ENCODE assay signal across 8 mouse cellular contexts in the genomic region with DNA sequence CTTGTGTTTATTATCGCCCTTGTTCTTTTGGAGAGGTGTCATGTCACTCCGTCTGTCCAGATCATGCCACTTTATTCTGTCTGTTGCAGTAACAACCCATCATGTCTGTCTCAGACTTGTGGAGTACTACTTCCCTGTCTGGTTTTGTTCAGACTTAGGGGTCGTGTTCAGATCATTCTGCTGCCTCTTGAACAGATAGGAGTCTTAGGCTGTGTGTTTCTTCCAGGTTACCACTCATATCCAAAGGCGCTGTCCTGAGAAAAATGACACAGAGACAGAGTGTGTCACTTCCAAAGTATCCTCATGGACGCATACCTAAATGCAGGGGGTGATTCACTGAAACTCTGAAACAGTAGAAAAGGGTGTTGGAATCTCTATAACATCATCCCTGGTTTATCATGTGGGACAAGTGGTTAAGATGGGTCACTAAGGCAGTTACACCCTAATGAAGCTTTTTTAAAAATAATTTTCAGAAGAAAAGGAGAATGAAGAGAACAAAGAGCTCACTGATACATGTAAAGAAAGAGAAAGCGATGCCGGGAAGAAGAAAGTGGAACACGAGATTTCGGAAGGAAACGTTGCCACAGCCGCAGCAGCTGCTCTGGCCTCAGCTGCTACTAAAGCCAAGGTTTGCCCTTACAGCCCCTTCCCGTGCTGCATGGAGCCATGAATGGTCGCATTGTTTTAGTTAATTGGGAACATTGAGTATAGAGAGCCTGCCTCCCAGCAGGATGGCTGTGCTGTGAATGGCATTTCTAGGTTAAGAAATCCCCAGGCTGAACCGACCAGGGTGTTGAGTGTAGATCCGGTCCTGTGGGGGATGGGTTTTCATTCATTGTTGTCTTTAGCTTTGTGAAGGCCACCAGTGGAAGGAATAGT. TPM values are rescaled to one million over a fixed set of nuclear protein-coding genes. Genes with fewer than 3 reads are reported as not detected.
DNase-seq lines count a peak whose midpoint lies in the region; ATAC-seq and TF ChIP-seq lines count a peak whose summit lies in the region.

No protein-coding gene starts in this region.

- H3K9ac ChIP-seq in heart, postnatal 0 days (replicated peaks; ENCODE audit: low read depth, low read length): no peak overlapping the region

- no peak for TF ChIP-seq POLR2A in olfactory bulb, adult 2 months (IDR thresholded peaks at IDR 0.05; ENCODE audit: insufficient read depth, low read depth, low read length)
- no peak for TF ChIP-seq POLR2A in thymus, adult 2 months (IDR thresholded peaks at IDR 0.05; ENCODE audit: control insufficient read depth, extremely low read depth, insufficient read depth, low read length, poor library complexity)

- no peak for ATAC-seq in heart, postnatal 0 days (ENCODE audit: insufficient read depth, low read depth)

- no peak overlapping the region for H3K4me2 ChIP-seq in heart, postnatal 0 days (ENCODE audit: low read depth, low read length)

- peaks cover 62% of the 10 kb centered on the region for H3K36me3 ChIP-seq in heart, postnatal 0 days (replicated peaks; ENCODE audit: control insufficient read depth, insufficient read depth, low read length)
- H3K36me3 ChIP-seq in thymus, adult 2 months (ENCODE audit: control insufficient read depth, insufficient read depth, low read length): peaks cover 74% of the 10 kb centered on the region

- WGBS in heart, postnatal 0 days: 55% methylated on average over 15 of the region's 15 CpGs
- WGBS in olfactory bulb, adult 2 months: 17% methylated on average over 15 of the region's 15 CpGs
- 94% methylated on average over 15 of the region's 15 CpGs for WGBS in thymus, adult 2 months

- no peak for DNase-seq in heart, postnatal 0 days (ENCODE audit: low spot score)
- DNase-seq in heart, adult 8-10 months (ENCODE audit: low spot score): no peak
- peak; percentile 77 to 80 for DNase-seq in frontal cortex, adult 2 months (ENCODE audit: extremely low spot score in 1 of 2, low spot score in 1 of 2)
- DNase-seq in left cerebral cortex, adult 9 months (ENCODE audit: low spot score in 2 of 2): peak; percentile 61 to 69
- DNase-seq in spleen, postnatal 14 days (ENCODE audit: low spot score in 2 of 2): no peak
- DNase-seq in urinary bladder, adult 2 months (ENCODE audit: low spot score): no peak
- DNase-seq in thymus, adult 2 months: no peak

- H3K27me3 ChIP-seq in heart, postnatal 0 days (ENCODE audit: control insufficient read depth, insufficient read depth, low read length): no peaks in the 10 kb centered on the region
- H3K27me3 ChIP-seq in thymus, adult 2 months (ENCODE audit: control insufficient read depth, insufficient read depth, low read length): no peaks in the 10 kb centered on the region

- H3K27ac ChIP-seq in heart, postnatal 0 days (ENCODE audit: low read depth): peak overlapping the region; percentile 11; the same call in 1 of the 2 replicates
- peak overlapping the region; percentile 89 for H3K27ac ChIP-seq in olfactory bulb, adult 2 months (ENCODE audit: insufficient read depth, low read depth, low read length)
- H3K27ac ChIP-seq in thymus, adult 2 months (ENCODE audit: control insufficient read depth, insufficient read depth, low read length): no peak overlapping the region

- no peak for TF ChIP-seq EP300 in heart, postnatal 0 days (IDR thresholded peaks at IDR 0.05; ENCODE audit: low read depth)

- no peak for TF ChIP-seq CTCF in heart, postnatal 0 days (IDR thresholded peaks at IDR 0.05; ENCODE audit: low read depth)
- TF ChIP-seq CTCF in olfactory bulb, adult 2 months (IDR thresholded peaks at IDR 0.05; ENCODE audit: insufficient read depth, low read depth, low read length): no peak
- no peak for TF ChIP-seq CTCF in thymus, adult 2 months (IDR thresholded peaks at IDR 0.05; ENCODE audit: borderline replicate concordance, control insufficient read depth, extremely low read depth, insufficient read depth, low read length, poor library complexity)

- H3K4me3 ChIP-seq in heart, postnatal 0 days (ENCODE audit: low read depth, low read length): no peak overlapping the region
- H3K4me3 ChIP-seq in olfactory bulb, adult 2 months (ENCODE audit: insufficient read depth, low read depth, low read length): no peak overlapping the region
- H3K4me3 ChIP-seq in thymus, adult 2 months (ENCODE audit: control insufficient read depth, insufficient read depth, low read length): no peak overlapping the region

- H3K4me1 ChIP-seq in heart, postnatal 0 days (ENCODE audit: control insufficient read depth, insufficient read depth): no peaks in the 10 kb centered on the region
- peaks cover 8% of the 10 kb centered on the region for H3K4me1 ChIP-seq in olfactory bulb, adult 2 months (ENCODE audit: control insufficient read depth, insufficient read depth, low read length)
- no peaks in the 10 kb centered on the region for H3K4me1 ChIP-seq in thymus, adult 2 months (replicated peaks; ENCODE audit: control insufficient read depth, insufficient read depth, low read length)

- no peaks in the 10 kb centered on the region for H3K9me3 ChIP-seq in heart, postnatal 0 days (replicated peaks; ENCODE audit: control insufficient read depth, low read length)

RNA-seq across cellular contexts. Expression of a gene that starts 37.8 kb away (rescaled TPM):
- total RNA-seq in heart, postnatal 0 days (2014; rRNA removed; ENCODE audit: low replicate concordance): 0.19 and 1.1 TPM in 2 replicates
- polyA plus RNA-seq in heart, postnatal 0 days (2015; fragmentation: Nextera tagmentation; extraction: Ambion mirVana): 0.71 and 1.1 TPM in 2 replicates
- total RNA-seq in heart, adult 8-10 months (2022): under 1 TPM; 0.12 to 0.41 (median 0.19) TPM
- 374 and 390 TPM in 2 replicates for polyA plus RNA-seq in frontal cortex, adult 2 months (2012; rRNA removed)
- 129 TPM in 1 of 2 replicates, not detected in the other for polyA plus RNA-seq in olfactory bulb, adult 2 months (2012; ENCODE audit: insufficient read depth, insufficient read length, low replicate concordance, missing spikeins)
- 28.4 and 36.8 TPM in 2 replicates for polyA plus RNA-seq in urinary bladder, adult 2 months (2012; rRNA removed)
- polyA plus RNA-seq in thymus, adult 2 months (2012; rRNA removed): 0.61 and 0.93 TPM in 2 replicates

Comparison
In these comparisons a context has a peak if more than half of its experiments do, and no peak if none do; other contexts are left out.
1. DNase-seq: peak in frontal cortex, adult 2 months (2 of 2) and left cerebral cortex, adult 9 months (2 of 2); none in heart, postnatal 0 days (single experiment), heart, adult 8-10 months (single experiment), spleen, postnatal 14 days (0 of 2), urinary bladder, adult 2 months (single experiment) and thymus, adult 2 months (single experiment).
2. RNA of a gene that starts 37.8 kb away (polyA plus RNA-seq): 374 to 390 TPM in frontal cortex, adult 2 months, 129 TPM in olfactory bulb, adult 2 months and 28.4 to 36.8 TPM in urinary bladder, adult 2 months; 0.71 to 1.1 TPM in heart, postnatal 0 days and 0.61 to 0.93 TPM in thymus, adult 2 months; every median in the first group is over 10 times any median in the second.